Mouse (Mus musculus): Measurements from ENCODE around the gene Slc38a2.

GRCm38 (mm10) chr15:96713758-96714675, 14.5 kb upstream of the Slc38a2 start:
- no peak for TF ChIP-seq POLR2A (IDR thresholded peaks at IDR 0.05; ENCODE audit: insufficient read depth, low read depth, low read length)
- TF ChIP-seq CTCF (IDR thresholded peaks at IDR 0.05) = no peak
